Mouse (Mus musculus): Measurements from ENCODE around the gene Nop53. TPM values are rescaled to one million over a fixed set of nuclear protein-coding genes. Genes with fewer than 3 reads are reported as not detected.

Gene Nop53
- polyA plus RNA-seq, 1 experiment from 2014 or later: 180 TPM

DNA sequence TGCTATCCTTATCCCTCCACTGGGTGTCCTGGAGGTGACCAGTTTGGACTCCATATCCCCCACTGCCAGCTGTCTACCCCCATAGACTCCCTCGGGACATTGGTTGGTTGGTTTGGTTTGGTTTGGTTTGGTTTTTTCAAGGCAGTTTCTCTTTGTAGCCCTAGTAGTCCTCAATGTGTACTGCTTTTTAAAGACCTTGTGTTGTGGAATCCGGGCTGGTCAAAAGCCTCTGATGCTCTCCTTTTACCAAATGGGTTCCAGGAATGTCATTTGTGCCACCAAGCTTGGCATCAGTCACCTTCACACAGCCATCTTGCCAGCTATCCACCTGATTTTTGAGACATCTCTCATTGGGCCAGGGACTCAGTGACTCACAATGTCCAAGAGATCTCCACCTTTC is 31.1 kb downstream of the Nop53 start:
- WGBS: 86% methylated on average over 2 of the region's 2 CpGs
- Histone ChIP-seq H3K4me3 (no peak overlapping the region), H3K27me3 (replicated peaks; ENCODE audit: low read depth, poor library complexity, severe bottlenecking) (no peaks in the 10 kb centered on the region), H3K36me3 (replicated peaks) (peaks cover 36% of the 10 kb centered on the region), H3K9me3 (no peaks in the 10 kb centered on the region; the same call in 1 of the 2 replicates), H3K4me1 (peaks cover 5% of the 10 kb centered on the region), H3K27ac (replicated peaks) (no peak overlapping the region)
- no peak for DNase-seq (ENCODE audit: low spot score)

DNA sequence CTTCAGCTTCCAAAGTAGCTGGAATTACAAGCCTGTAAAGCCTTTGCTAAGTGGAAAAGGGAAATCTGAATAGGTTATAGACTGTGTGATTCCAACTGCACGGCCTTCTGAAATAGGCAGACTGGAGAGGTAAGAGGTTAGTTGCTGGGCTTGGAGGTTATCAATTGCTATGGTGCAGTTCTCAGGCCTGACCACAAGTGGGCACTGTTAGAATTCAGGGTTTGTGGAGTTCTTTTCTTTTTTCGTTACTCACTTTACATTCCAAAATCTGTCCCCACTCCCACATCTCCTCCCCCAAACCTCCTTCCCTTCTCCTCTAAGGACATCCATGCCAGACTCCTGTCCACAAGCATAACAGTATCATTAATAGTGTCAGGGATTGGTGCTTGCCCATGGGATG is 31.6 kb downstream of the Nop53 start:
- peak; percentile 60 for DNase-seq (ENCODE audit: low spot score)
- no peaks in the 10 kb centered on the region for H3K27me3 ChIP-seq (replicated peaks; ENCODE audit: low read depth, poor library complexity, severe bottlenecking)
- H3K36me3 ChIP-seq (replicated peaks): peaks cover 31% of the 10 kb centered on the region
- no peak overlapping the region for H3K27ac ChIP-seq (replicated peaks)
- no peaks in the 10 kb centered on the region; the same call in 1 of the 2 replicates for H3K9me3 ChIP-seq
- H3K4me3 ChIP-seq: no peak overlapping the region
- 53% methylated on average over 2 of the region's 2 CpGs for WGBS
- peaks cover 5% of the 10 kb centered on the region for H3K4me1 ChIP-seq

DNA sequence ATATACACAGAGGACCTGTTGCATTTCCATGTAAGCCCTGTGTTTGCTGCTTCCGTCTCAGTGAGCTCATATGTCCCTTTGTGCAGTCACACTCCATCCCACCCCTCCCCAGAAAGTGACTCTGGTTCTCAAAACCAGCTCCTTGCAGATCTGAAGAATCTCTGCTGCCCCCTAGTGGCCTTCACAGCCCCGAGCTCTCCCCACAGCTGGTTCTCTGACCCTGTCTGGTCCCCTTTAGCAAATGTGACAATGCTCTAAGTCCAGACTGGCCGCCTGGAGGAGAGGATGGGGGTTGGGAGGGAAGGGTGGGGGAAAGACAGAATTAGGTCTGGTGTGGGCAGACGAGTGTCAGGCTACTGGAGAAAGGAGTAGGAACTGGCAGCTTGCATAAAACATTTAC is 33.7 kb downstream of the Nop53 start:
- DNase-seq (ENCODE audit: low spot score): peak; percentile 90
- 1% methylated on average over 4 of the region's 4 CpGs for WGBS
- peaks cover 11% of the 10 kb centered on the region for H3K36me3 ChIP-seq (replicated peaks)
- no peaks in the 10 kb centered on the region for H3K27me3 ChIP-seq (replicated peaks; ENCODE audit: low read depth, poor library complexity, severe bottlenecking)
- no peak overlapping the region for H3K4me3 ChIP-seq
- H3K4me1 ChIP-seq: peaks cover 5% of the 10 kb centered on the region
- H3K9me3 ChIP-seq: no peaks in the 10 kb centered on the region
- no peak overlapping the region for H3K27ac ChIP-seq (replicated peaks)

DNA sequence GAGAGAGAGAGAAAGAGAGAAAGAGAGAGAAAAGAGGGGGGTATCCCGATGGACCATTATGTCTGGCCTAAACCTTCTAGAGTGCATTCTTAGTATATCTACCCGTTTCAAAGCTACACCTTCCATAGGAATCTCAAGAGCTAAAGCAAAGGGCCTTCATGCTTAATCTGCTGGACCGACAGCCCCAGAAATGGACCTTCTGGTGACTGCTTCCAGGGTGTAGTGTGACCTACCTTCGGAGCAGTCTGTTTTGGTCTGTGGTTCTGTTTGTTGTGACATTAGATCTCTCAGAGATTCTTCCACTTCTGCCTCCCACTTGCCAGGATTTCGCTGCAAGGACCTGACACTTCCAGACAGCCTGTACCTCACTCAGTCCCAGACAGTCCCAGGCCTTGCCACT is 35.4 kb downstream of the Nop53 start:
- H3K4me1 ChIP-seq: peaks cover 5% of the 10 kb centered on the region
- no peaks in the 10 kb centered on the region for H3K36me3 ChIP-seq (replicated peaks)
- no peaks in the 10 kb centered on the region for H3K9me3 ChIP-seq
- DNase-seq (ENCODE audit: low spot score): no peak
- no peaks in the 10 kb centered on the region for H3K27me3 ChIP-seq (replicated peaks; ENCODE audit: low read depth, poor library complexity, severe bottlenecking)
- H3K4me3 ChIP-seq: no peak overlapping the region
- no peak overlapping the region for H3K27ac ChIP-seq (replicated peaks)
- WGBS: 82% methylated on average over 5 of the region's 5 CpGs

DNA sequence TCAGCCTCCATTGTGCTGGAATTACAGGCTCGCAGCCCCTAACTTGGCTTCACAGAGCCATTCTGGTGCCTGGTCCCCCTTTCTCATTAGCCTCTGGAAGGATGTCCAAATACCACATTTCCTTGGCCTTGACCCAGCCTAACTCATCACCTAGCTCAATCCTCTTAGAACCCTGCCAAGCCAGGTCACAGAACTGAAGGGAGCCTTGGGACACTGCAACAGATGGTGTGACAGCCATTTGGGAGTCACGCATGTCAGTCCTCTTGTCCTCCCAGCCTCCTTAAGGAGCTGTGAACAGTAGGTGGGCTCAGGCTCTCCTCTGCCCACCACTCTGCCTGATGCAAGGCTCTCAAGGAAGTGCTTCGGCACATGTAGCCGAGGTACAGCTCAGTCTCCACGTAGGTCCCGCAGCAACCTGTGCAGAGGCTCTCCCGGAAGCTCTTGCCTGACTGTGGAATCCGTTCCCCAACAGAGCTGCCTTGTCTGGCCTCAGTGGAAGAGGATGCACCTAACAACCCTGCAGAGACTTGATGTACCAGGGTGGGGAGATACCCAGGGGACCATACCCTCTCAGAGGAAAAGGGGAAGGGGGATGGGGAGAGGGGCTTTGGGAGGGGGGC is 37.8 kb downstream of the Nop53 start:
- H3K9me3 ChIP-seq: no peaks in the 10 kb centered on the region
- no peak overlapping the region for H3K27ac ChIP-seq (replicated peaks)
- peaks cover 5% of the 10 kb centered on the region for H3K4me1 ChIP-seq
- no peak for DNase-seq (ENCODE audit: low spot score)
- no peak overlapping the region for H3K4me3 ChIP-seq
- no peaks in the 10 kb centered on the region for H3K36me3 ChIP-seq (replicated peaks)
- no peaks in the 10 kb centered on the region for H3K27me3 ChIP-seq (replicated peaks; ENCODE audit: low read depth, poor library complexity, severe bottlenecking)
- 74% methylated on average over 8 of the region's 8 CpGs for WGBS

DNA sequence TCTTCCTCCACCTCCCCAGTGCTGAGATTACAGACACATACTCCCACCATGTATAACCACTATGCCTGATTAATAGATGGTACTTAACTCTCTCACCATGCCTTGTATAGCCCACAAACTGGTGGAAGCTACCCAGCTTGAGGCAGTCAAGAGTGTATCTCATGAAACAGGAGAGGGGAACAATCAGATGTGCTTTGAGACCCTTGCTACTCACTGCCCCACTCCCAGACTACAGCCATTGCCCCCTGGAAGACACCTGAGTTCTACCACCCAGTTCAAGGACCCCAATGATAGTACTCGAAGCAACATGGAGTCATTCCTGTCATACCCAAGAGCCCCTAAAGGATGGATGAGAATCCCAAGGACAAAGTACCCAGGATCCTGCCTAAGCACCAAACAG is 39.3 kb downstream of the Nop53 start:
- no peaks in the 10 kb centered on the region for H3K36me3 ChIP-seq (replicated peaks)
- H3K9me3 ChIP-seq: no peaks in the 10 kb centered on the region
- H3K4me3 ChIP-seq: no peak overlapping the region
- DNase-seq (ENCODE audit: low spot score): no peak
- H3K27ac ChIP-seq (replicated peaks): no peak overlapping the region
- no peaks in the 10 kb centered on the region for H3K4me1 ChIP-seq
- no peaks in the 10 kb centered on the region for H3K27me3 ChIP-seq (replicated peaks; ENCODE audit: low read depth, poor library complexity, severe bottlenecking)
- 92% methylated on average over 1 of the region's 1 CpGs for WGBS

DNA sequence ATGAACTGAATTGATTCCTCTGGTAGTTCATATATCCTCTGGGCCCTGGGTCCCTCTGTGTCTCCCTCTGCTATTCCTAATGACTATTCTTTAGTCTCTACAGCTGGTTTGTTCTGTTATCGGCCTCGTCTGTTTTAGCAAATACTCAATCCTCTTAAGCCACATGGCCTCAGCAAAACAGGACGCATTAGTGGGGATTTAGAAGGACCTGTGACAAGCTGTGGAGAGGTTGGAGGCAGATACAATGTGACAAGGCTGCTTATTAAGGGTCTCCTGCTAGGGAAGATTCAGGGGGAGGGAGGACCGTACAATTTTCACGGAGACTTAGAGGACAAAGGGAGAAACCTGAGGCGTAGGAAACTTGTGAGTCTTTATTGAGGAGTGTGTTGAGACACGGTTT is 40.0 kb downstream of the Nop53 start:
- H3K27ac ChIP-seq (replicated peaks): no peak overlapping the region
- H3K4me1 ChIP-seq: no peaks in the 10 kb centered on the region
- H3K4me3 ChIP-seq: no peak overlapping the region
- no peaks in the 10 kb centered on the region for H3K36me3 ChIP-seq (replicated peaks)
- WGBS: 70% methylated on average over 7 of the region's 7 CpGs
- no peaks in the 10 kb centered on the region for H3K27me3 ChIP-seq (replicated peaks; ENCODE audit: low read depth, poor library complexity, severe bottlenecking)
- H3K9me3 ChIP-seq: no peaks in the 10 kb centered on the region
- no peak for DNase-seq (ENCODE audit: low spot score)

DNA sequence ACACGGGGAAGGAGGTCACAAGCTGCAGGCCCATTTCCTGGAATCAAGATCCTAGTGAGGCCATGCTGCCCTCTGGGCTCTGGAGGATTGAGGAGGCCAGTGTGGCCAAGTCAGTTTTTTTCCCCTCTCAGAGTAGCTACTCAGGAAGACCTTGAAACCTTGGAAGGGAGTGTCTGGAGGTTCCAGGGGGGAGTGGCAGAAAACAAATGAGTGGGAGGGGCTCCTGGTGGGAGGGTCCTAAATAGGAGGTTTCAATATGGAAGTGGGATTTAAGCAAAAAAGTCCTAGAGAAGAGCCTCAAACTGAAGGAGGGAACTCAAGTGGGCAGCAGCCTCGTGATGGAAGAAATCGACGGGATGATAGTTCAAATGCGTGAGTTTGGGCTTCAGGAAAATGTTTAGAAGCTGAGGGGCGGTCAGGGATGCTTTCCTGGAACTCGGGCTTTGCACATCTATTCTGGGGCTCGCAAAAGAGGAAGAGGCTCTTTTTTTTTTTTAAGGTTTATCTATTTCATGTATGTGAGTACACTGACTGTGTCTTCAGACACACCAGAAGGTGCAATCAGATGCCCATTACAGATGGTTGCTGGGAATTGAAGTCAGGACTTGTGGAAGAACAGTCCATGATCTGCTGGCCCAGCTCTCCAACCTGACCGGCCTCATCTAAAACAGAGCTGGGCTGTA is 44.4 kb downstream of the Nop53 start:
- Histone ChIP-seq H3K9me3 (no peaks in the 10 kb centered on the region), H3K27me3 (replicated peaks; ENCODE audit: low read depth, poor library complexity, severe bottlenecking) (no peaks in the 10 kb centered on the region), H3K27ac (replicated peaks) (no peak overlapping the region), H3K4me1 (no peaks in the 10 kb centered on the region), H3K36me3 (replicated peaks) (no peaks in the 10 kb centered on the region), H3K4me3 (no peak overlapping the region)
- 83% methylated on average over 9 of the region's 9 CpGs for WGBS
- no peak for DNase-seq (ENCODE audit: low spot score)

DNA sequence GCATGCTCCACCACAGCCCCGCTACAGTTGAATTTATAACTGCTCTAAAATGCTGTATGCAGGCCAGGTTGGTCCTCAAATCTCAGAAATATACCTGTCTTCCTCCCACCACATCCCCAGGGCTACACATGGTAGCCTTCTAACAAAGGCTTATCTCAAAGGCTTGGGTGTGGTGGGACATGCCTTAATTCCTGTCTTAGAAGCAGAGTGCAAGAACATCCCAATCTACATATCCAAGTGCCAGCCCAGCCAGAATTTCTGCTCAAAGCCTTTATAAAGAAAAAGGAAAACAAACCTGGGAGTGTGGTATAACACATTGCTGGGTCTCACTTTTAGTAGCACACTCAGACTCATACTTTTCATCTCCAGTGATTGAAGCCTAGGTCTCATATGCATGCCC is 51.6 kb downstream of the Nop53 start:
- H3K9me3 ChIP-seq: no peaks in the 10 kb centered on the region
- no peak overlapping the region for H3K27ac ChIP-seq (replicated peaks)
- no peak for DNase-seq (ENCODE audit: low spot score)
- H3K4me3 ChIP-seq: no peak overlapping the region
- no peaks in the 10 kb centered on the region for H3K4me1 ChIP-seq
- H3K36me3 ChIP-seq (replicated peaks): no peaks in the 10 kb centered on the region
- H3K27me3 ChIP-seq (replicated peaks; ENCODE audit: low read depth, poor library complexity, severe bottlenecking): no peaks in the 10 kb centered on the region
- 89% methylated on average over 1 of the region's 1 CpGs for WGBS

Other genes starting within 250 kb of the Nop53 start
- gene Obox5, start 195.9 kb downstream of the Nop53 start, polyA plus RNA-seq (2016; fragmentation: Nextera tagmentation; extraction: Ambion mirVana): not detected in 2 replicates
- not detected in 2 replicates for gene Obox6, start 106.4 kb downstream of the Nop53 start, polyA plus RNA-seq (2016; fragmentation: Nextera tagmentation; extraction: Ambion mirVana)
- 0.11 and 0.13 TPM in 2 replicates for gene Crx, start 66.1 kb downstream of the Nop53 start, polyA plus RNA-seq (2016; fragmentation: Nextera tagmentation; extraction: Ambion mirVana)
- not detected in 2 replicates for gene Crxos, start 63.5 kb downstream of the Nop53 start, polyA plus RNA-seq (2016; fragmentation: Nextera tagmentation; extraction: Ambion mirVana)
- gene Selenow, start 23.7 kb downstream of the Nop53 start, polyA plus RNA-seq (2016; fragmentation: Nextera tagmentation; extraction: Ambion mirVana): 756 and 839 TPM in 2 replicates
- gene Ehd2, start 21.5 kb upstream of the Nop53 start, polyA plus RNA-seq (2016; fragmentation: Nextera tagmentation; extraction: Ambion mirVana): 11.6 and 13.8 TPM in 2 replicates
- 8.9 and 9.2 TPM in 2 replicates for gene Bicra, start 101.8 kb upstream of the Nop53 start, polyA plus RNA-seq (2016; fragmentation: Nextera tagmentation; extraction: Ambion mirVana)
- 0.05 TPM in 1 of 2 replicates, not detected in the other for gene Zfp541, start 115.7 kb upstream of the Nop53 start, polyA plus RNA-seq (2016; fragmentation: Nextera tagmentation; extraction: Ambion mirVana)
- 200 and 202 TPM in 2 replicates for gene Napa, start 152.4 kb upstream of the Nop53 start, polyA plus RNA-seq (2016; fragmentation: Nextera tagmentation; extraction: Ambion mirVana)
- gene Kptn, start 173.8 kb upstream of the Nop53 start, polyA plus RNA-seq (2016; fragmentation: Nextera tagmentation; extraction: Ambion mirVana): 25.8 and 26.7 TPM in 2 replicates
- 0.16 and 0.20 TPM in 2 replicates for gene Slc8a2, start 183.8 kb upstream of the Nop53 start, polyA plus RNA-seq (2016; fragmentation: Nextera tagmentation; extraction: Ambion mirVana)
- gene Meis3, start 229.0 kb upstream of the Nop53 start, polyA plus RNA-seq (2016; fragmentation: Nextera tagmentation; extraction: Ambion mirVana): 55.5 and 67.7 TPM in 2 replicates

Measured in embryonic facial prominence, embryonic 10.5 days (tissue).